Mouse (Mus musculus) bone marrow macrophage, adult 2 months (primary cell): ENCODE results near the gene Gm17490. TPM values are rescaled to one million over a fixed set of nuclear protein-coding genes. Genes with fewer than 3 reads are reported as not detected.
"Not testable (repeated sequence)": the region's sequence is repeated elsewhere in the genome, so short reads cannot be mapped to it uniquely, and the experiment has no call there.

Source experiments
- H3K27ac ChIP-seq: 2 replicates; pipeline ENCODE4 v1.5.1; 2012; ENCODE audit warnings: low read depth, low read length; ENCODE audit not compliant: insufficient read depth
- H3K4me1 ChIP-seq: 2 replicates; pipeline ENCODE4 v1.6.1; 2012; ENCODE audit warnings: low read length; ENCODE audit not compliant: control insufficient read depth, insufficient read depth
- H3K4me3 ChIP-seq: 2 replicates; pipeline ENCODE4 v1.5.1; 2012; ENCODE audit warnings: mild to moderate bottlenecking, low read length, moderate library complexity; ENCODE audit not compliant: insufficient read depth
- CTCF ChIP-seq: IDR thresholded peaks from 2 replicates; pipeline ENCODE4 v1.5.1; 2012; ENCODE audit warnings: low read depth, mild to moderate bottlenecking, low read length, moderate library complexity
- POLR2A ChIP-seq: IDR thresholded peaks from 2 replicates; pipeline ENCODE4 v1.6.1; 2012; ENCODE audit warnings: mild to moderate bottlenecking, low read depth, low read length, borderline replicate concordance
- polyA plus RNA-seq: library from polyadenylated mRNA; stranded (reverse); fragments of >200 nt; gene quantifications from 2 replicates; pipeline ENCODE4 v1.2.4, GENCODE M21; 2012; ENCODE audit not compliant: missing spikeins, insufficient read depth, insufficient read length

Gm17490 gene
- polyA plus RNA-seq, 1 experiment, result not detected

GRCm38 (mm10) chr2:11635471-11636137, 9.5 kb upstream of the Gm17490 start:
- Histone ChIP-seq H3K27ac (no peak overlapping the region), H3K4me1 (peaks cover 15% of the 10 kb centered on the region), H3K4me3 (no peak overlapping the region)
- TF ChIP-seq CTCF (no peak), POLR2A (no peak)

- H3K4me1 ChIP-seq, result peaks cover 15% of the 10 kb centered on the region
- TF ChIP-seq POLR2A (no peak), CTCF (no peak)
- no peak overlapping the region for H3K27ac ChIP-seq
- no peak overlapping the region for H3K4me3 ChIP-seq
These were observed 9.0 kb upstream of the Gm17490 start for GRCm38 (mm10) chr2:11635035-11635434.

- Histone ChIP-seq H3K27ac (no peak overlapping the region), H3K4me3 (no peak overlapping the region), H3K4me1 (no peaks in the 10 kb centered on the region)
- no peak for TF ChIP-seq CTCF
- TF ChIP-seq POLR2A, result no peak
These were observed 2.3 kb downstream of the Gm17490 start for GRCm38 (mm10) chr2:11623726-11624125.

- no peaks in the 10 kb centered on the region for H3K4me1 ChIP-seq
- no peak overlapping the region for H3K27ac ChIP-seq
- TF ChIP-seq POLR2A, result no peak
- no peak overlapping the region for H3K4me3 ChIP-seq
These were observed 2.9 kb downstream of the Gm17490 start for GRCm38 (mm10) chr2:11623173-11623572.

- TF ChIP-seq CTCF, result no peak
- no peak for TF ChIP-seq POLR2A
- Histone ChIP-seq H3K27ac (no peak overlapping the region), H3K4me3 (no peak overlapping the region), H3K4me1 (no peaks in the 10 kb centered on the region)
These were observed 6.5 kb downstream of the Gm17490 start for GRCm38 (mm10) chr2:11619598-11619997.

- Histone ChIP-seq H3K4me1 (no peaks in the 10 kb centered on the region), H3K4me3 (no peak overlapping the region), H3K27ac (no peak overlapping the region)
- no peak for TF ChIP-seq POLR2A
- TF ChIP-seq CTCF, result no peak
These were observed 9.2 kb downstream of the Gm17490 start for GRCm38 (mm10) chr2:11616846-11617245.

- H3K27ac ChIP-seq, H3K4me3 ChIP-seq, H3K4me1 ChIP-seq: not testable (repeated sequence)
These were observed 13.1 kb downstream of the Gm17490 start for GRCm38 (mm10) chr2:11612939-11613338.

GRCm38 (mm10) chr2:11606718-11607117, 19.3 kb downstream of the Gm17490 start:
- not testable (repeated sequence) for H3K4me1 ChIP-seq, H3K4me3 ChIP-seq, H3K27ac ChIP-seq

- Histone ChIP-seq H3K4me3 (no peak overlapping the region), H3K27ac (no peak overlapping the region), H3K4me1 (peaks cover 7% of the 10 kb centered on the region)
- TF ChIP-seq CTCF (no peak), POLR2A (no peak)
These were observed 21.2 kb downstream of the Gm17490 start for GRCm38 (mm10) chr2:11604911-11605310.

GRCm38 (mm10) chr2:11604053-11604452, 22.0 kb downstream of the Gm17490 start, which contains the start of gene Rbm17:
Rbm17 (minus strand) TSS chr2:11604153.
- Histone ChIP-seq H3K4me3 (peak within 1 kb of the TSS; percentile 96), H3K27ac (peak within 1 kb of the TSS; percentile 37; the same call in 1 of the 2 replicates), H3K4me1 (peaks cover 10% of the 10 kb centered on the region)
- no peak for TF ChIP-seq CTCF
- no peak for TF ChIP-seq POLR2A
